Mouse (Mus musculus): ENCODE results near the gene Itga7. TPM values are rescaled to one million over a fixed set of nuclear protein-coding genes. Genes with fewer than 3 reads are reported as not detected.
"Not testable (repeated sequence)": the region's sequence is repeated elsewhere in the genome, so short reads cannot be mapped to it uniquely, and the experiment has no call there.

Itga7 gene
- polyA plus RNA-seq, 1 experiment from 2014 or later, result 0.43 TPM

DNA sequence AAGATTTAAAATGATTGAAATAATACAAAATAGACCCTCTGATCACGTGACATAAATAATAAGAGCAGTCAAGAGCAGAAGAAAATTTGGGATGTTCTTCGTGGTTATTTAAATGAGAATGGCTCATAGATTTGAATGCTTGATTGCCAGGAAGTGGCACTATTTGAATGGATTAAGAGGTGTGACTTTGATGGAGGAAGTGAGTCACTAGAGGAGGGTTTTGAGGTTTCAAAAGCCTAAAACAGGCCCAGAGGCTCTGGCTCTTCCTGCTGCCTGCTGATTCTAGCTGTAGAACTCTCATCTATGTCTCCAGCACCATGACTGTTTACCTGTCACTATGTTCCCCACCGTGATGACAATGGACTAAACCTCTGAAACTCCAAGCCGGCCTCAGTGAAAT, 39.2 kb downstream of the Itga7 start:
- no peak overlapping the region for H3K27ac ChIP-seq (ENCODE audit: low read depth, low read length)
- peaks cover 7% of the 10 kb centered on the region; the same call in 1 of the 2 replicates for H3K4me1 ChIP-seq (ENCODE audit: control insufficient read depth, insufficient read depth, low read length)
- ATAC-seq (replicated peaks; ENCODE audit: insufficient number of reproducible peaks, low FRiP score, low TSS enrichment), result no peak
- H3K9ac ChIP-seq (ENCODE audit: low read depth, low read length), result no peak overlapping the region
- H3K4me2 ChIP-seq, result no peak overlapping the region
- H3K27me3 ChIP-seq (ENCODE audit: control insufficient read depth, insufficient read depth, low read length), result no peaks in the 10 kb centered on the region
- WGBS (ENCODE audit: insufficient replicate concordance), result 66% methylated on average over 4 of the region's 4 CpGs
- no peaks in the 10 kb centered on the region for H3K36me3 ChIP-seq (ENCODE audit: control insufficient read depth, insufficient read depth, low read length)
- H3K9me3 ChIP-seq (replicated peaks; ENCODE audit: control insufficient read depth, low read length), result no peaks in the 10 kb centered on the region
- no peak overlapping the region for H3K4me3 ChIP-seq (ENCODE audit: low read depth, low read length)

DNA sequence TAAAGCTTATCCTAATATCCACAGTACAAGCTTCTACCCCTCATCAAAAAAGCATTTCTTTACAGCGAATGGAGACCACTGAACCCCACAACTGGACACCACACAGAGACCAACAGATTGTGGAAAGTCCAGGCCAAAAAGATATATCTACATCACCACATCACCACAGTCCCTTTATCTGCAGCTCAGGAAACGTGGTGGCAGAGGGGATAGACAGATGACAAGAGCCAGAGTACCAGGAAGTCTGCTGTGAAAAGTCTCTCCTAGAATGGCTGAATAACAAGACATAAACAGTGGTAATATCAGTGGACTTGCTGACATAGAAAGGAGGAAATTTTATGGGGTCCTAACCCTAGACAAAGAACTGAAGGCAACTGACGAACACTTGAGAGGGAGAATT, 42.8 kb downstream of the Itga7 start:
- no peaks in the 10 kb centered on the region for H3K27me3 ChIP-seq (ENCODE audit: control insufficient read depth, insufficient read depth, low read length)
- no peak overlapping the region for H3K4me2 ChIP-seq
- no peak for ATAC-seq (replicated peaks; ENCODE audit: insufficient number of reproducible peaks, low FRiP score, low TSS enrichment)
- no peak overlapping the region for H3K9ac ChIP-seq (ENCODE audit: low read depth, low read length)
- H3K4me3 ChIP-seq (ENCODE audit: low read depth, low read length), result no peak overlapping the region
- 29% methylated on average over 3 of the region's 3 CpGs for WGBS (ENCODE audit: insufficient replicate concordance)
- H3K9me3 ChIP-seq (replicated peaks; ENCODE audit: control insufficient read depth, low read length), result no peaks in the 10 kb centered on the region
- H3K27ac ChIP-seq (ENCODE audit: low read depth, low read length), result peak overlapping the region; percentile 59; the same call in 1 of the 2 replicates
- H3K36me3 ChIP-seq (ENCODE audit: control insufficient read depth, insufficient read depth, low read length), result no peaks in the 10 kb centered on the region
- H3K4me1 ChIP-seq (ENCODE audit: control insufficient read depth, insufficient read depth, low read length), result peaks cover 11% of the 10 kb centered on the region

DNA sequence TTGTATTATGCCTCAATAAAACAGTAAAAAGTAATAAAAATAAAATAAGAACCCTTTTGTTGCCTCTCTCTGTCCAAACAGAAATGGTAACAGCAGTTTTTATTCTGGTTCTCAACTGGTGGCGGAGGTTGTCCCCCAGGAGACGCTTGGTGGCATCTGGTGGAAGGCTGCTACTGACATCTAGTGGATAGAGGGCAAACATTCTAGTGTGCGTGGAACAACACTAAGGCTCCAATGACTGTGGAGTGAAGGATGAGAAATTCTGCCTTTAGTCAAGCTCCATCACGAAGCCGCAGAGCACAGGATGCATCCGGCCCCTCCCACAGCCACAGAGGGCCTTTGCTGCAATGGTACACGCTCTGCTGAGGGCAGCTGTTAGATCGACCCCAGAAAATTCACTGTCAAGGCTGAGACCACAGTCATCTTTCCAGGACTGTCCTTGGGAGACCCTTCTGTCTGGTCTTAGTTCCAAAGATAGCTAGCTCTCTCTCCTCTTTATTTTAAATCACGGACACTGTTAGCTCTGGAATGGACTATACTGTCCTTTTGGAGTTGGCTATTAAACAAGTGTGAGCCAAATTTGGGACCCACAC, 44.0 kb downstream of the Itga7 start:
- Histone ChIP-seq H3K27me3 (ENCODE audit: control insufficient read depth, insufficient read depth, low read length) (no peaks in the 10 kb centered on the region), H3K27ac (ENCODE audit: low read depth, low read length) (no peak overlapping the region), H3K9me3 (replicated peaks; ENCODE audit: control insufficient read depth, low read length) (no peaks in the 10 kb centered on the region), H3K4me1 (ENCODE audit: control insufficient read depth, insufficient read depth, low read length) (peaks cover 11% of the 10 kb centered on the region), H3K4me3 (ENCODE audit: low read depth, low read length) (no peak overlapping the region), H3K4me2 (no peak overlapping the region), H3K9ac (ENCODE audit: low read depth, low read length) (no peak overlapping the region), H3K36me3 (ENCODE audit: control insufficient read depth, insufficient read depth, low read length) (no peaks in the 10 kb centered on the region)
- ATAC-seq (replicated peaks; ENCODE audit: insufficient number of reproducible peaks, low FRiP score, low TSS enrichment), result no peak
- 17% methylated on average over 9 of the region's 9 CpGs for WGBS (ENCODE audit: insufficient replicate concordance)

DNA sequence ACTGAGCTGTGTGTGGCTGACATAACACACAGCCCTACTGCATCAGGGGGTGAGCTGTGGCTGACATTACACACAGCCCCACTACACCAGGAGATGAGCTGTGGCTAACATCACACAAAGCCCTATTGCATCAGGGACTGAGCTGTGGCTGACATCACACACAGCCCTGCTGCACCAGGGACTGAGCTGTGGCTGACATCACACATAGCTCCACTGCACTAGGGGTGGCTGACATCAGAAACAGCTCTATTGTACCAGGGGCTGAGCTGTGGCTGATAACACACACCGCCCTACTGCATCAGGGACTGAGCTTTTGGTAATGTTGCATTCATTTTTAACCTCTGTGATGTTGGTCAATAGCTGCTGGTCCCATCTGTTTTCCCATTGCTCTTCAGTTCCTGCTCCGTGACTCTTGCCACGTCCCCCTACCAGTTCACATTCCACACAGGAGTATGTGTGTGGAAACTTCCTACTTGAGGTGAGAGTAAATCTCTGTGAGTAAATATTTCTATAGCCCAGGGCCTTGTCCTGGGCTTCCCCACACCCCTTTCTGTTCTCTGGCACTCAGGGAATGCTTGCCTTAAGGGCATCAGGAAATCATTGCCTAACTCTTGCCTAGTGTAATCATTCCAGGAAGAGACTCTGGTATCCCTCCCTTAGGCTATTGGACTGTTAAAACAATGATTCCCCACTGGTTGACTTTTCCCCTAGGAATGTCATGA, 47.2 kb downstream of the Itga7 start:
- no peak overlapping the region for H3K4me2 ChIP-seq
- WGBS (ENCODE audit: insufficient replicate concordance), result 39% methylated on average over 3 of the region's 3 CpGs
- peaks cover 11% of the 10 kb centered on the region for H3K4me1 ChIP-seq (ENCODE audit: control insufficient read depth, insufficient read depth, low read length)
- no peaks in the 10 kb centered on the region for H3K36me3 ChIP-seq (ENCODE audit: control insufficient read depth, insufficient read depth, low read length)
- H3K4me3 ChIP-seq (ENCODE audit: low read depth, low read length), result no peak overlapping the region
- H3K27ac ChIP-seq (ENCODE audit: low read depth, low read length), result peak overlapping the region; percentile 0; the same call in 1 of the 2 replicates
- H3K27me3 ChIP-seq (ENCODE audit: control insufficient read depth, insufficient read depth, low read length), result no peaks in the 10 kb centered on the region
- ATAC-seq (replicated peaks; ENCODE audit: insufficient number of reproducible peaks, low FRiP score, low TSS enrichment), result no peak; the same call in 1 of the 2 replicates
- H3K9ac ChIP-seq (ENCODE audit: low read depth, low read length), result no peak overlapping the region
- no peaks in the 10 kb centered on the region for H3K9me3 ChIP-seq (replicated peaks; ENCODE audit: control insufficient read depth, low read length)

DNA sequence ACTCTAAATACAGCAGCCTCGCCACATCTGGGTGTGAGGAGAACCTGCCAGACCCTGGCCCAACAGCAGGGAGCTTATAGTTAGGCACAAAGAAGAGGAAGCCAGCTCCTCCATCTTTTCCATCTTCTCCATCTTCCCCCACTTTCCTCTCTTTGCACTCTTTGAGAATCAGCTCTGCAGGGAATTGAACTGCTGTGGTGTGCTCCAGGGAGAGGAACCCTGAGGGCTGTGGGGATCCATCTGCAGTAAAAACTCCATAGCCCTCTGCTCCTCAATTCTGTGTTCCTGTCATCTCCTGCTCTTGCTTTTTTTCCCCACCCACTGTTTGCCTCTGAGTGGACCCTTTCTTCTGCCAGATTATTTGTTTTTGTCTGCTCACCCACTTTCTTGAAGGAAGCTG, 55.5 kb downstream of the Itga7 start, which contains the start of gene Olfr9:
TSS of gene Olfr9 (plus strand) at position 301 of the 400 bp plus-strand sequence.
- H3K9ac ChIP-seq (ENCODE audit: low read depth, low read length); H3K9me3 ChIP-seq (replicated peaks; ENCODE audit: control insufficient read depth, low read length); H3K4me1 ChIP-seq (ENCODE audit: control insufficient read depth, insufficient read depth, low read length); H3K27me3 ChIP-seq (ENCODE audit: control insufficient read depth, insufficient read depth, low read length); H3K4me3 ChIP-seq (ENCODE audit: low read depth, low read length); ATAC-seq (replicated peaks; ENCODE audit: insufficient number of reproducible peaks, low FRiP score, low TSS enrichment); H3K4me2 ChIP-seq; H3K36me3 ChIP-seq (ENCODE audit: control insufficient read depth, insufficient read depth, low read length); H3K27ac ChIP-seq (ENCODE audit: low read depth, low read length): not testable (repeated sequence)
- WGBS (ENCODE audit: insufficient replicate concordance), result 41% methylated on average over 1 of the region's 1 CpGs

DNA sequence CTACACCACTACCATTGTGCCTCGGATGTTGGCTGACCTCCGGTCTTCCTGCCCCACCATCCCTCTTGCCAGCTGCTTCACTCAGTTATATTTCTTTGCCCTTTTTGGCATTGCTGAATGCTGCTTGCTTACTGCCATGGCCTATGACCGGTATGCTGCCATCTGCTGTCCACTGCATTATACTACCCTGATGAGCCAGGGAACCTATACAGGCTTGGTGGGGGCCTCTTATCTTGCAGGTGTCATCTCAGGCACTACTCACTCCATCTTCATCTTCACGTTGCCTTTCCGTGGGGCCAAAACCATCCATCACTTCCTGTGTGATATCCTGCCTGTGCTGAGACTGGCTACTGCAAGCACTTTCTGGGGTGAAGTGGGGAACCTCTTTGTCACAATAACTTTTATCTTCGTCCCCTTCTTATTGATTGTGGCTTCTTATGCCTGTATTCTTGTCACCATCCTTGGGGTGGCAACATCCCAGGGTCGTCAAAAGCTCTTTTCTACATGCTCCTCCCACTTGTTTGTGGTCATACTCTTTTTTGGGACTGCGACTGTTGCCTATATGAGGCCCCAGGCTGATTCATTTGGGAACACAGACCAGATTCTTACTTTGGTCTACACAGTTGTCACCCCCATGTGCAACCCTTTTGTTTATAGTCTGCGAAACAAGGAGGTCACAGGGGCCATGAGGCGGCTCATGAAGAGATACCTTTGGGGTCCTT, 56.7 kb downstream of the Itga7 start:
- H3K27me3 ChIP-seq (ENCODE audit: control insufficient read depth, insufficient read depth, low read length); H3K9me3 ChIP-seq (replicated peaks; ENCODE audit: control insufficient read depth, low read length); ATAC-seq (replicated peaks; ENCODE audit: insufficient number of reproducible peaks, low FRiP score, low TSS enrichment); H3K4me3 ChIP-seq (ENCODE audit: low read depth, low read length); H3K4me1 ChIP-seq (ENCODE audit: control insufficient read depth, insufficient read depth, low read length); H3K36me3 ChIP-seq (ENCODE audit: control insufficient read depth, insufficient read depth, low read length); H3K9ac ChIP-seq (ENCODE audit: low read depth, low read length); H3K27ac ChIP-seq (ENCODE audit: low read depth, low read length); H3K4me2 ChIP-seq: not testable (repeated sequence)
- 56% methylated on average over 6 of the region's 10 CpGs for WGBS (ENCODE audit: insufficient replicate concordance)

DNA sequence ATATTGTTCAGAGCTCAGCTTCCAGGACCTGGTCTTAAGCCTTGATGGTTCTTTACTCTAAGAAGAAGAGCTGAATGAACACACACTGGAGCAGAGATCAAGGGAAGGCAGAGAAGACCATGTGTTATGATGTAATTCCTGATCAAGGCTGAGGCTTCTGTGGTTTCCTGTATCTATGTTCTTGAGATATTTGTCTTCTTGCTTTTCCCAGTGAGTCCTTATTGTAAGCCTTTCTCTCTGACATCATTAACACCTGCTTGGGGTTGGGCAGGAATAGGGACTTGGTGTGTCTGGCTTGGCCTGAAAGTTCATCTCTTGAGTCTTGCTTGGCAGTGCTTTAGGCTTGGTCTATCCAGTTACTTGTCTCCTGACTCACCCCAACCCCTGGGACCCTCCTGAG, 57.4 kb downstream of the Itga7 start:
- Histone ChIP-seq H3K9me3 (replicated peaks; ENCODE audit: control insufficient read depth, low read length) (no peaks in the 10 kb centered on the region), H3K36me3 (ENCODE audit: control insufficient read depth, insufficient read depth, low read length) (no peaks in the 10 kb centered on the region), H3K27me3 (ENCODE audit: control insufficient read depth, insufficient read depth, low read length) (no peaks in the 10 kb centered on the region), H3K4me1 (ENCODE audit: control insufficient read depth, insufficient read depth, low read length) (no peaks in the 10 kb centered on the region), H3K27ac (ENCODE audit: low read depth, low read length) (no peak overlapping the region), H3K4me3 (ENCODE audit: low read depth, low read length) (no peak overlapping the region), H3K4me2 (no peak overlapping the region), H3K9ac (ENCODE audit: low read depth, low read length) (no peak overlapping the region)
- no peak for ATAC-seq (replicated peaks; ENCODE audit: insufficient number of reproducible peaks, low FRiP score, low TSS enrichment)

DNA sequence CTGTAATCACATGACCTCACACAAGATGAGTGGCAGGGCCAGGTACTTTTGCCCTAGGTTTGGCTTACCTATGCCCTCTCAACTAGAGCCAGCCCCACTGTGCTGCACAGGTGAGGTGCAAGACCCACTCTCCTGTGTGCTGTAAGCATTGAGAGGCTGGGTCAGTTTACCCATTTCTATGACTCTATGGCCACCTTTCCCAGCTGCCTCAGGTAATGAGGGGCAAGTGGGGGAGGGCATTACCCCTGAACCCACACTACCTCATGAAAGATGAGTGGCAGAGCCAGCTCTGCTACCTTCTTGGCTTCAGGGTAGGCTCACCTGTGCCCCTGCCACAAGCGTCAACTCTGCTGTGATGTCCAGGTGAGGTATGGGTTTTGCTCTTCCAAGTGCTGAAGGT, 62.2 kb downstream of the Itga7 start:
- Histone ChIP-seq H3K4me2 (no peak overlapping the region), H3K9me3 (replicated peaks; ENCODE audit: control insufficient read depth, low read length) (no peaks in the 10 kb centered on the region), H3K9ac (ENCODE audit: low read depth, low read length) (no peak overlapping the region), H3K4me3 (ENCODE audit: low read depth, low read length) (no peak overlapping the region), H3K27ac (ENCODE audit: low read depth, low read length) (no peak overlapping the region), H3K4me1 (ENCODE audit: control insufficient read depth, insufficient read depth, low read length) (no peaks in the 10 kb centered on the region), H3K36me3 (ENCODE audit: control insufficient read depth, insufficient read depth, low read length) (no peaks in the 10 kb centered on the region), H3K27me3 (ENCODE audit: control insufficient read depth, insufficient read depth, low read length) (no peaks in the 10 kb centered on the region)
- no peak for ATAC-seq (replicated peaks; ENCODE audit: insufficient number of reproducible peaks, low FRiP score, low TSS enrichment)
- 83% methylated on average over 1 of the region's 1 CpGs for WGBS (ENCODE audit: insufficient replicate concordance)

All from heart, embryonic 11.5 days (tissue).